Mouse (Mus musculus) MEL (cell line): Measurements from ENCODE around the gene Fam173a. TPM values are rescaled to one million over a fixed set of nuclear protein-coding genes. Genes with fewer than 3 reads are reported as not detected.

Experiments
- DNase-seq: peaks from one replicate; pipeline ENCODE4 v3.0.0; 2011; ENCODE audit warnings: low read depth, low spot score
- H3K27ac ChIP-seq: 2 replicates; pipeline ENCODE4 v1.5.1; 2012; ENCODE audit warnings: low read depth, mild to moderate bottlenecking, control low read depth, low read length, moderate library complexity; ENCODE audit not compliant: control insufficient read depth
- H3K27me3 ChIP-seq, 2 experiments: fragments of 150-350 bp in 1 of 2; sonication (generic) in 1 of 2; 2 replicates each; pipeline ENCODE4 v1.6.1; 2012; ENCODE audit warnings: low read length in 2 of 2, mild to moderate bottlenecking in 2 of 2, improper control_type of control experiment in 1 of 2, moderate library complexity in 1 of 2; ENCODE audit not compliant: insufficient read depth in 2 of 2, control insufficient read depth in 1 of 2
- H3K36me3 ChIP-seq, 2 experiments: 2 replicates each; pipeline ENCODE4 v1.6.1; 2012 to 2014; ENCODE audit warnings: low read length in 2 of 2, improper control_type of control experiment in 1 of 2, inconsistent platforms in 1 of 2, mild to moderate bottlenecking in 1 of 2; ENCODE audit not compliant: insufficient read depth in 2 of 2, control insufficient read depth in 1 of 2
- H3K4me1 ChIP-seq, 2 experiments: fragments of 150-350 bp in 1 of 2; sonication (generic) in 1 of 2; 2 replicates each; pipeline ENCODE4 v1.6.1; 2012; ENCODE audit warnings: low read length in 2 of 2, improper control_type of control experiment in 1 of 2, mild to moderate bottlenecking in 1 of 2; ENCODE audit not compliant: insufficient read depth in 2 of 2, control insufficient read depth in 1 of 2
- H3K4me3 ChIP-seq, 2 experiments: fragments of 150-350 bp in 1 of 2; sonication (generic) in 1 of 2; 2 replicates each; pipeline ENCODE4 v1.5.1; 2012; ENCODE audit warnings: low read depth in 2 of 2, low read length in 2 of 2, mild to moderate bottlenecking in 2 of 2, moderate library complexity in 2 of 2, control low read depth in 1 of 2, improper control_type of control experiment in 1 of 2; ENCODE audit not compliant: control insufficient read depth in 1 of 2, insufficient read depth in 1 of 2
- H3K79me2 ChIP-seq: 2 replicates; pipeline ENCODE4 v1.6.1; 2012; ENCODE audit warnings: mild to moderate bottlenecking, low read length, moderate library complexity; ENCODE audit not compliant: control insufficient read depth, poor library complexity, insufficient read depth
- H3K9ac ChIP-seq: 2 replicates; pipeline ENCODE4 v1.6.1; 2012; ENCODE audit warnings: low read depth, mild to moderate bottlenecking, control low read depth, low read length, moderate library complexity; ENCODE audit not compliant: control insufficient read depth, poor library complexity, severe bottlenecking
- H3K9me3 ChIP-seq: fragments of 150-350 bp; sonication (generic); replicated peaks from 2 replicates; pipeline ENCODE4 v1.6.1; 2012; ENCODE audit warnings: mild to moderate bottlenecking, low read length, improper control_type of control experiment, moderate library complexity; ENCODE audit not compliant: insufficient read depth
- CHD1 ChIP-seq: IDR thresholded peaks from 2 replicates; pipeline ENCODE4 v1.6.1; 2012; ENCODE audit warnings: low read depth, mild to moderate bottlenecking, inconsistent platforms, low read length, improper control_type of control experiment
- CHD2 ChIP-seq: IDR thresholded peaks from 2 replicates; pipeline ENCODE4 v1.6.1; 2011; ENCODE audit warnings: low read length, improper control_type of control experiment
- CTCF ChIP-seq, 3 experiments: IDR thresholded peaks in 2 of 3; conservative IDR thresholded peaks in 1 of 3; 2 replicates each; pipeline ENCODE4 v1.5.1; 2011 to 2012; ENCODE audit warnings: low read length in 3 of 3, low read depth in 2 of 3, mild to moderate bottlenecking in 2 of 3, improper control_type of control experiment in 1 of 3, inconsistent platforms in 1 of 3, mixed read lengths in 1 of 3, moderate library complexity in 1 of 3; ENCODE audit not compliant: control insufficient read depth in 1 of 3, insufficient read depth in 1 of 3, poor library complexity in 1 of 3, severe bottlenecking in 1 of 3
- EP300 ChIP-seq, 2 experiments: IDR thresholded peaks; 2 replicates each; pipeline ENCODE4 v1.6.1; 2011; ENCODE audit warnings: improper control_type of control experiment in 2 of 2, low read length in 2 of 2, low read depth in 1 of 2, mild to moderate bottlenecking in 1 of 2
- GABPA ChIP-seq: IDR thresholded peaks from 2 replicates; pipeline ENCODE4 v1.6.1; 2012; ENCODE audit warnings: low read depth, mild to moderate bottlenecking, inconsistent platforms, low read length, improper control_type of control experiment, moderate library complexity
- HCFC1 ChIP-seq: IDR thresholded peaks from 2 replicates; pipeline ENCODE4 v1.6.1; 2012; ENCODE audit warnings: low read depth, mild to moderate bottlenecking, inconsistent platforms, low read length, improper control_type of control experiment, moderate library complexity
- JUND ChIP-seq: IDR thresholded peaks from 2 replicates; pipeline ENCODE4 v1.6.1; 2011; ENCODE audit warnings: low read depth, mild to moderate bottlenecking, improper control_type of control experiment, low read length
- KAT2A ChIP-seq: conservative IDR thresholded peaks from 2 replicates; pipeline ENCODE4 v1.6.1; 2012; ENCODE audit warnings: low read depth, low read length, improper control_type of control experiment, inconsistent platforms
- MAZ ChIP-seq: IDR thresholded peaks from 2 replicates; pipeline ENCODE4 v1.6.1; 2012; ENCODE audit warnings: low read depth, mild to moderate bottlenecking, inconsistent platforms, low read length, improper control_type of control experiment
- MEF2A ChIP-seq: IDR thresholded peaks from 2 replicates; pipeline ENCODE4 v1.6.1; 2014; ENCODE audit warnings: low read depth, mild to moderate bottlenecking, inconsistent platforms, low read length, improper control_type of control experiment; ENCODE audit not compliant: poor library complexity, insufficient replicate concordance, severe bottlenecking; ENCODE audit errors: extremely low read depth
- MXI1 ChIP-seq: IDR thresholded peaks from 2 replicates; pipeline ENCODE4 v1.6.1; 2011; ENCODE audit warnings: mild to moderate bottlenecking, low read depth, low read length, improper control_type of control experiment
- MYC ChIP-seq: IDR thresholded peaks from 2 replicates; pipeline ENCODE4 v1.6.1; 2011; ENCODE audit warnings: low read depth, mild to moderate bottlenecking, low read length, improper control_type of control experiment, moderate library complexity
- NELFE ChIP-seq: IDR thresholded peaks from 2 replicates; pipeline ENCODE4 v1.6.1; 2011; ENCODE audit warnings: low read depth, low read length, improper control_type of control experiment
- NRF1 ChIP-seq: IDR thresholded peaks from 2 replicates; pipeline ENCODE4 v1.6.1; 2014; ENCODE audit warnings: low read depth, mild to moderate bottlenecking, inconsistent platforms, low read length, improper control_type of control experiment, moderate library complexity; ENCODE audit not compliant: poor library complexity, insufficient read depth, severe bottlenecking
- POLR2AphosphoS2 ChIP-seq: IDR thresholded peaks from 2 replicates; pipeline ENCODE4 v1.6.1; 2011; ENCODE audit warnings: low read length, improper control_type of control experiment
- POLR2AphosphoS5 ChIP-seq: IDR thresholded peaks from 2 replicates; pipeline ENCODE4 v1.6.1; 2012; ENCODE audit warnings: low read depth, borderline replicate concordance, mild to moderate bottlenecking, inconsistent platforms, low read length, moderate library complexity, mixed read lengths
- RAD21 ChIP-seq: IDR thresholded peaks from 2 replicates; pipeline ENCODE4 v1.6.1; 2011; ENCODE audit warnings: mild to moderate bottlenecking, low read depth, low read length, improper control_type of control experiment
- RCOR1 ChIP-seq: IDR thresholded peaks from 2 replicates; pipeline ENCODE4 v1.6.1; 2012; ENCODE audit warnings: low read depth, mild to moderate bottlenecking, inconsistent platforms, low read length, improper control_type of control experiment
- SIN3A ChIP-seq: IDR thresholded peaks from 2 replicates; pipeline ENCODE4 v1.6.1; 2012; ENCODE audit warnings: low read length, improper control_type of control experiment, inconsistent platforms
- TAL1 ChIP-seq: IDR thresholded peaks from 2 replicates; pipeline ENCODE4 v1.6.1; 2012; ENCODE audit warnings: mild to moderate bottlenecking, inconsistent platforms, low read length, moderate library complexity, mixed read lengths
- TBP ChIP-seq: IDR thresholded peaks from 2 replicates; pipeline ENCODE4 v1.8.0; 2011; ENCODE audit warnings: low read depth, low read length, improper control_type of control experiment
- TCF12 ChIP-seq: IDR thresholded peaks from 2 replicates; pipeline ENCODE4 v1.6.1; 2014; ENCODE audit warnings: low read depth, mild to moderate bottlenecking, inconsistent platforms, low read length, improper control_type of control experiment, moderate library complexity
- UBTF ChIP-seq: IDR thresholded peaks from 2 replicates; pipeline ENCODE4 v1.6.1; 2012; ENCODE audit warnings: low read depth, mild to moderate bottlenecking, inconsistent platforms, low read length, improper control_type of control experiment, moderate library complexity, borderline replicate concordance; ENCODE audit not compliant: insufficient read depth
- USF1 ChIP-seq: IDR thresholded peaks from 2 replicates; pipeline ENCODE4 v1.6.1; 2014; ENCODE audit warnings: low read depth, mild to moderate bottlenecking, inconsistent platforms, low read length, improper control_type of control experiment, moderate library complexity
- USF2 ChIP-seq, 2 experiments: IDR thresholded peaks; 2 replicates each; pipeline ENCODE4 v1.6.1; 2011 to 2012; ENCODE audit warnings: improper control_type of control experiment in 2 of 2, low read length in 2 of 2, borderline replicate concordance in 1 of 2, inconsistent platforms in 1 of 2, low read depth in 1 of 2, mild to moderate bottlenecking in 1 of 2; ENCODE audit not compliant: insufficient read depth in 1 of 2
- ZC3H11A ChIP-seq: IDR thresholded peaks from 2 replicates; pipeline ENCODE4 v1.6.1; 2012; ENCODE audit warnings: low read depth, mild to moderate bottlenecking, inconsistent platforms, low read length, improper control_type of control experiment
- ZKSCAN1 ChIP-seq: IDR thresholded peaks from 2 replicates; pipeline ENCODE4 v1.6.1; 2012; ENCODE audit warnings: low read depth, mild to moderate bottlenecking, inconsistent platforms, low read length, improper control_type of control experiment, moderate library complexity
- ZMIZ1 ChIP-seq: IDR thresholded peaks from 2 replicates; pipeline ENCODE4 v1.6.1; 2012; ENCODE audit warnings: low read depth, mild to moderate bottlenecking, inconsistent platforms, low read length, improper control_type of control experiment, moderate library complexity
- polyA plus RNA-seq, 2 experiments: library from polyadenylated mRNA; stranded (reverse) in 1 of 2; unstranded in 1 of 2; fragments of >175 nt in 1 of 2; fragments of >200 nt in 1 of 2; gene quantifications; 2 replicates each; pipeline versions ENCODE4 v1.2.1 to v1.2.4; 2012; ENCODE audit warnings: low replicate concordance in 2 of 2, low read depth in 1 of 2; ENCODE audit not compliant: insufficient read length in 2 of 2, insufficient read depth in 1 of 2, missing spikeins in 1 of 2
- total RNA-seq: library from RNA; depleted of rRNA; stranded (reverse); fragments of 300-350 nt; gene quantifications from 2 replicates; pipeline ENCODE4 v1.2.3, GENCODE M21; 2012

Gene Fam173a
- total and polyA plus RNA-seq, 3 experiments: 36.6 to 39.0 TPM; not detected in 1

DNA sequence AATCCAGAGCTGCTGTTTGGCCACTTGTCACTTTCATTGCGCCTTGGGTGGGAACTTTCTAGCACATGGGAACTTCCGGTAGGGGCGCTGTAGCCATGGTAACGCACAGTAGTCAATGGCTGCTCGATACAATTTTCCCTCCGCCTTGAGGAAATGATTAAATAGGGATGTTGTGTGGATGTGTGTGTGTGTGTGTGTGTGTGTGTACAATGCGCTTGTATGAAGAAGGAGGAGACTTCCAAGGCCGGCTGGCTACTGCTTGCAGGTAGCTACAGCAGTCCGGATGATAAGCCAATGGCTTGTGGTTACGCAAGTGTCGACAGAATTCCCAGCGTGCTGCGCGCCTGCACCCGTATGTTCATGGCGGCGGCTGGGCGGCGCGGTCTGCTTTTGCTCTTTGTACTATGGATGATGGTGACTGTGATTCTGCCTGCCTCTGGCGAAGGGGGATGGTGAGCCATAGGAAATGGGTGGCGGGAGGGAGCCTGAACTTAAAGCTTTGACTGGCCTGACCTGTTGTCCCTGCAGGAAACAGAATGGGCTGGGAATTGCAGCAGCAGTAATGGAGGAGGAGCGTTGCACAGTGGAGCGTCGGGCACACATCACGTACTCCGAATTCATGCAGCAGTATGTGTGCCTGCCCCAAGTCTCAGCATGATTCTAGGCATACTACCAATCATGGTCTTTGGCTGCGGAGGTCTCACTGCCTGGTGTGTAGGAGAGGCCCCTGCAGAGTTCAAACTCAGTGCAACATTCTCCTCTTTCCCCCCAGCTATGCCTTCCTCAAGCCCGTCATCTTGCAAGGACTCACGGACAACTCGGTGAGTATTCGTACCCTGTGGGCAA is 36.2 kb upstream of the Fam173a start, which contains the start of gene Jmjd8 (continued):
- TF ChIP-seq USF1 (0 out of 2 replicates have a peak, but pooled peaks have one; percentile 36), MXI1 (peak; percentile 86), NELFE (peak; percentile 90), NRF1 (peak; percentile 46; the same call in 1 of the 2 replicates), TBP (peak; percentile 64), SIN3A (peak; percentile 85), MAZ (0 out of 2 replicates have a peak, but pooled peaks have one; percentile 38), UBTF (no peak), MYC (peak; percentile 75), RAD21 (no peak), TAL1 (no peak), MEF2A (no peak), HCFC1 (peak; percentile 84), CHD1 (no peak), ZC3H11A (no peak), POLR2AphosphoS5 (peak; percentile 82), ZKSCAN1 (peak; percentile 64; the same call in 1 of the 2 replicates), ZMIZ1 (peak; percentile 90), USF2 (IDR thresholded peaks at IDR 0.05; ENCODE audit: borderline replicate concordance in 1 of 2, insufficient read depth in 1 of 2, low read depth in 1 of 2, low read length in 2 of 2) (no peak), GABPA (no peak)

DNA sequence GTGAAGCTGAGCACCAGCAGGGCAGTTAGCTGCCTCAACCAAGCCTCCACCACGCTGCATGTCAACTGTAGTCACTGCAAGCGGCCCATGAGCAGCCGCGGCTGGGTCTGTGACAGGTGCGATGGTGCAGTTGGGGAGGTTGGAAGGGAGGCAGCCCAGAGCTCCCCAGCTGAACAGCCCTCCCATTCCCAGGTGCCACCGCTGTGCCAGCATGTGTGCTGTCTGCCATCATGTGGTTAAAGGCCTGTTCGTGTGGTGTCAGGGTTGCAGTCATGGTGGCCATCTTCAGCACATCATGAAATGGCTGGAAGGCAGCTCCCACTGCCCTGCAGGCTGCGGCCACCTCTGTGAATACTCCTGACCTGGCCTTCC is 35.5 kb upstream of the Fam173a start:
- Histone ChIP-seq H3K4me1 (peaks cover 0 to 38% of the 10 kb centered on the region in 2 experiments; a peak in 2 of 4 replicates), H3K27me3 (no peaks in the 10 kb centered on the region), H3K9me3 (no peaks in the 10 kb centered on the region), H3K36me3 (peaks cover 0 to 13% of the 10 kb centered on the region in 2 experiments; a peak in 2 of 4 replicates), H3K4me3 (peak overlapping the region in 1 of 2 experiments; percentile 81; a peak in 2 of 4 replicates), H3K9ac (peak overlapping the region; percentile 83; the same call in 1 of the 2 replicates), H3K79me2 (peaks cover 62% of the 10 kb centered on the region), H3K27ac (0 out of 2 replicates have a peak overlapping the region, but pooled peaks have one; percentile 27)
- no peak for TF ChIP-seq MYC
- TF ChIP-seq CTCF (IDR thresholded peaks at IDR 0.05 in 2 of 3, conservative IDR thresholded peaks at IDR 0.05 in 1 of 3; ENCODE audit: control insufficient read depth in 1 of 3, insufficient read depth in 1 of 3, low read depth in 2 of 3, low read length in 3 of 3, poor library complexity in 1 of 3, severe bottlenecking in 1 of 3): no peak
- no peak for TF ChIP-seq TCF12
- no peak for TF ChIP-seq NRF1
- no peak for TF ChIP-seq MAZ
- no peak for TF ChIP-seq POLR2AphosphoS2
- TF ChIP-seq RCOR1: no peak
- no peak for TF ChIP-seq KAT2A
- no peak for TF ChIP-seq JUND
- no peak for TF ChIP-seq EP300 (IDR thresholded peaks at IDR 0.05; ENCODE audit: low read depth in 1 of 2, low read length in 2 of 2)
- no peak for TF ChIP-seq CHD2
- no peak for DNase-seq
